Mouse (Mus musculus) embryonic facial prominence, embryonic 14.5 days (tissue): Measurements from ENCODE around the gene Adcy9. TPM values are rescaled to one million over a fixed set of nuclear protein-coding genes. Genes with fewer than 3 reads are reported as not detected.

Source experiments
- ATAC-seq: fragments of 200-750 bp; cut with Nextera tagmentation; 2 replicates; pipeline ENCODE4 v1.8.0; 2017; ENCODE audit warnings: low read depth, moderate number of reproducible peaks, moderate TSS enrichment
- DNase-seq: peaks from one replicate; pipeline ENCODE4 v3.0.0-alpha.2; 2015; ENCODE audit warnings: low spot score
- H3K27ac ChIP-seq: fragments of 300-500 bp; sonication (generic); replicated peaks from 2 replicates; pipeline ENCODE4 v1.5.1; 2014; ENCODE audit warnings: low read depth, mild to moderate bottlenecking, low read length, moderate library complexity
- H3K27me3 ChIP-seq: fragments of 300-500 bp; sonication (generic); replicated peaks from 2 replicates; pipeline ENCODE4 v1.6.1; 2014; ENCODE audit warnings: low read length; ENCODE audit not compliant: control insufficient read depth, insufficient read depth
- H3K36me3 ChIP-seq: fragments of 300-500 bp; sonication (generic); 2 replicates; pipeline ENCODE4 v1.6.1; 2014; ENCODE audit warnings: low read length, mixed read lengths; ENCODE audit not compliant: control insufficient read depth, insufficient read depth
- H3K4me1 ChIP-seq: fragments of 300-500 bp; sonication (generic); 2 replicates; pipeline ENCODE4 v1.6.1; 2014; ENCODE audit warnings: antibody characterized with exemption, low read length; ENCODE audit not compliant: control insufficient read depth, insufficient read depth
- H3K4me2 ChIP-seq: fragments of 300-500 bp; sonication (generic); 2 replicates; pipeline ENCODE4 v1.6.1; 2014; ENCODE audit warnings: low read depth, mild to moderate bottlenecking, low read length, moderate library complexity, mixed read lengths
- H3K4me3 ChIP-seq: fragments of 300-500 bp; sonication (generic); 2 replicates; pipeline ENCODE4 v1.5.1; 2014; ENCODE audit warnings: low read depth, mild to moderate bottlenecking, low read length
- H3K9ac ChIP-seq: fragments of 300-500 bp; sonication (generic); 2 replicates; pipeline ENCODE4 v1.6.1; 2014; ENCODE audit warnings: low read depth, mild to moderate bottlenecking, low read length, moderate library complexity, mixed read lengths
- H3K9me3 ChIP-seq: fragments of 300-500 bp; sonication (generic); 2 replicates; pipeline ENCODE4 v1.6.1; 2016; ENCODE audit warnings: low read length; ENCODE audit not compliant: control insufficient read depth
- WGBS: fragments of 180-500 bp; shearing (Covaris S2); extraction: QIAGEN DNeasy Blood & Tissue Kit; methylation state at CpG from one replicate; pipeline ENCODE4 v1.1.7; 2014; 5-methylcytosine and 5-hydroxymethylcytosine counted together
- polyA plus RNA-seq: library from polyadenylated mRNA; unstranded; fragments of >200 nt; fragmentation: Nextera tagmentation; extraction: Ambion mirVana; gene quantifications from 2 replicates; pipeline ENCODE4 v1.2.1, GENCODE M21; 2014

Adcy9 gene
- polyA plus RNA-seq, 1 experiment from 2014 or later: 3.5 TPM

GRCm38 (mm10) chr16:4425658-4426234, 5.4 kb upstream of the Adcy9 start:
- ATAC-seq: no peak
- H3K4me3 ChIP-seq: no peak overlapping the region
- DNase-seq: no peak
- H3K4me1 ChIP-seq: peaks cover 4% of the 10 kb centered on the region
- H3K36me3 ChIP-seq: no peaks in the 10 kb centered on the region
- no peak overlapping the region for H3K9ac ChIP-seq
- no peak overlapping the region for H3K27ac ChIP-seq
- H3K27me3 ChIP-seq: no peaks in the 10 kb centered on the region
- no peaks in the 10 kb centered on the region for H3K9me3 ChIP-seq
- no peak overlapping the region for H3K4me2 ChIP-seq
- WGBS: 44% methylated on average over 4 of the region's 4 CpGs

- no peak overlapping the region for H3K4me3 ChIP-seq
- H3K4me1 ChIP-seq: peaks cover 9% of the 10 kb centered on the region
- no peak overlapping the region for H3K9ac ChIP-seq
- ATAC-seq (no peak), DNase-seq (no peak)
- no peak overlapping the region for H3K27ac ChIP-seq
- no peak overlapping the region for H3K4me2 ChIP-seq
- no peaks in the 10 kb centered on the region for H3K9me3 ChIP-seq
- no peaks in the 10 kb centered on the region for H3K36me3 ChIP-seq
- peaks cover 4% of the 10 kb centered on the region; the same call in 1 of the 2 replicates for H3K27me3 ChIP-seq
- 80% methylated on average over 5 of the region's 5 CpGs for WGBS
These were observed 3.3 kb upstream of the Adcy9 start for GRCm38 (mm10) chr16:4423613-4424012.

GRCm38 (mm10) chr16:4422991-4423390, 2.7 kb upstream of the Adcy9 start:
- Histone ChIP-seq H3K9me3 (no peaks in the 10 kb centered on the region), H3K27ac (no peak overlapping the region), H3K9ac (no peak overlapping the region), H3K36me3 (no peaks in the 10 kb centered on the region), H3K4me2 (no peak overlapping the region), H3K27me3 (peaks cover 10% of the 10 kb centered on the region), H3K4me1 (peaks cover 14% of the 10 kb centered on the region), H3K4me3 (no peak overlapping the region)
- 93% methylated on average over 3 of the region's 3 CpGs for WGBS
- ATAC-seq: no peak
- DNase-seq: no peak

- H3K27me3 ChIP-seq: peaks cover 15% of the 10 kb centered on the region
- WGBS: under 1% methylated on average over 20 of the region's 85 CpGs
- DNase-seq: peak; percentile 46
These were observed 576 bp downstream of the Adcy9 start for GRCm38 (mm10) chr16:4419546-4420297.

GRCm38 (mm10) chr16:4418776-4419545, 1.3 kb downstream of the Adcy9 start:
- Histone ChIP-seq H3K27ac (no peak overlapping the region), H3K4me2 (peak overlapping the region; percentile 93), H3K4me1 (peaks cover 31% of the 10 kb centered on the region), H3K27me3 (peaks cover 15% of the 10 kb centered on the region), H3K9ac (peak overlapping the region; percentile 82), H3K9me3 (no peaks in the 10 kb centered on the region), H3K4me3 (peak overlapping the region; percentile 81), H3K36me3 (no peaks in the 10 kb centered on the region)
- 17% methylated on average over 31 of the region's 32 CpGs for WGBS
- ATAC-seq: 0 out of 2 replicates have a peak, but pooled peaks have one; percentile 6
- DNase-seq: no peak

More at GRCm38 (mm10) chr16:4419546-4420297, 576 bp downstream of the Adcy9 start:
- Histone ChIP-seq H3K27ac (peak overlapping the region; percentile 63), H3K4me1 (peaks cover 26% of the 10 kb centered on the region), H3K4me3 (peak overlapping the region; percentile 81), H3K4me2 (peak overlapping the region; percentile 93), H3K36me3 (no peaks in the 10 kb centered on the region), H3K9me3 (no peaks in the 10 kb centered on the region), H3K9ac (peak overlapping the region; percentile 82)
- peak; percentile 74 for ATAC-seq

- ATAC-seq (no peak), DNase-seq (no peak)
- peak overlapping the region; percentile 93 for H3K4me2 ChIP-seq
- H3K9ac ChIP-seq: no peak overlapping the region
- no peaks in the 10 kb centered on the region for H3K9me3 ChIP-seq
- H3K27ac ChIP-seq: no peak overlapping the region
- H3K36me3 ChIP-seq: no peaks in the 10 kb centered on the region
- H3K4me1 ChIP-seq: peaks cover 38% of the 10 kb centered on the region
- WGBS: 89% methylated on average over 11 of the region's 11 CpGs
- H3K27me3 ChIP-seq: peaks cover 15% of the 10 kb centered on the region
- H3K4me3 ChIP-seq: peak overlapping the region; percentile 81; the same call in 1 of the 2 replicates
These were observed 2.2 kb downstream of the Adcy9 start for GRCm38 (mm10) chr16:4418072-4418471.

GRCm38 (mm10) chr16:4417455-4417854, 2.8 kb downstream of the Adcy9 start:
- Histone ChIP-seq H3K4me1 (peaks cover 38% of the 10 kb centered on the region), H3K27ac (no peak overlapping the region), H3K9me3 (no peaks in the 10 kb centered on the region), H3K36me3 (no peaks in the 10 kb centered on the region), H3K27me3 (peaks cover 15% of the 10 kb centered on the region), H3K9ac (no peak overlapping the region), H3K4me2 (peak overlapping the region; percentile 93), H3K4me3 (no peak overlapping the region)
- no peak for ATAC-seq
- 75% methylated on average over 7 of the region's 7 CpGs for WGBS
- DNase-seq: no peak

GRCm38 (mm10) chr16:4414881-4415585, 5.3 kb downstream of the Adcy9 start:
- no peaks in the 10 kb centered on the region for H3K9me3 ChIP-seq
- H3K4me2 ChIP-seq: 0 out of 2 replicates have a peak overlapping the region, but pooled peaks have one; percentile 4
- H3K4me1 ChIP-seq: peaks cover 33% of the 10 kb centered on the region
- H3K36me3 ChIP-seq: no peaks in the 10 kb centered on the region
- no peak overlapping the region for H3K4me3 ChIP-seq
- H3K27me3 ChIP-seq: peaks cover 15% of the 10 kb centered on the region
- DNase-seq (no peak), ATAC-seq (no peak)
- H3K9ac ChIP-seq: no peak overlapping the region
- 81% methylated on average over 8 of the region's 8 CpGs for WGBS
- H3K27ac ChIP-seq: no peak overlapping the region
